Mouse (Mus musculus) liver, embryonic 16.5 days (tissue): ENCODE measurements around the gene Adgrl3. TPM values are rescaled to one million over a fixed set of nuclear protein-coding genes. Genes with fewer than 3 reads are reported as not detected.

Experiments used
- ATAC-seq: fragments of 200-750 bp; cut with Nextera tagmentation; 2 replicates; pipeline ENCODE4 v1.8.0; 2017; ENCODE audit warnings: low read depth, mild to moderate bottlenecking, moderate number of reproducible peaks, moderate library complexity
- H3K27ac ChIP-seq: fragments of 300-500 bp; sonication (generic); 2 replicates; pipeline ENCODE4 v1.5.1; 2014; ENCODE audit warnings: mild to moderate bottlenecking, low read length
- H3K27me3 ChIP-seq: fragments of 300-500 bp; sonication (generic); 2 replicates; pipeline ENCODE4 v1.6.1; 2014; ENCODE audit warnings: low read depth, low read length, mixed read lengths; ENCODE audit not compliant: control insufficient read depth, insufficient read depth
- H3K36me3 ChIP-seq: fragments of 300-500 bp; sonication (generic); 2 replicates; pipeline ENCODE4 v1.6.1; 2014; ENCODE audit warnings: mild to moderate bottlenecking; ENCODE audit not compliant: control insufficient read depth, insufficient read depth
- H3K4me1 ChIP-seq: fragments of 300-500 bp; sonication (generic); 2 replicates; pipeline ENCODE4 v1.6.1; 2014; ENCODE audit warnings: low read depth, low read length, mixed read lengths; ENCODE audit not compliant: control insufficient read depth
- H3K4me2 ChIP-seq: fragments of 300-500 bp; sonication (generic); 2 replicates; pipeline ENCODE4 v1.6.1; 2014; ENCODE audit warnings: low read depth, low read length, mixed read lengths
- H3K4me3 ChIP-seq: fragments of 300-500 bp; sonication (generic); 2 replicates; pipeline ENCODE4 v1.5.1; 2014; ENCODE audit warnings: low read depth, mild to moderate bottlenecking, low read length
- H3K9ac ChIP-seq: fragments of 300-500 bp; sonication (generic); 2 replicates; pipeline ENCODE4 v1.6.1; 2014; ENCODE audit warnings: low read depth, low read length
- H3K9me3 ChIP-seq: fragments of 300-500 bp; sonication (generic); replicated peaks from 2 replicates; pipeline ENCODE4 v1.6.1; 2016; ENCODE audit warnings: low read length; ENCODE audit not compliant: control insufficient read depth
- WGBS: fragments of 180-500 bp; shearing (Covaris S2); extraction: QIAGEN DNeasy Blood & Tissue Kit; methylation state at CpG from one replicate; pipeline ENCODE4 v1.1.7; 2014; ENCODE audit not compliant: insufficient replicate concordance; 5-methylcytosine and 5-hydroxymethylcytosine counted together
- polyA plus RNA-seq: library from polyadenylated mRNA; unstranded; fragments of >200 nt; fragmentation: Nextera tagmentation; extraction: Ambion mirVana; gene quantifications from 2 replicates; pipeline ENCODE4 v1.2.1, GENCODE M21; 2015

Gene Adgrl3
- polyA plus RNA-seq, 1 experiment from 2014 or later, result 0.89 TPM

DNA sequence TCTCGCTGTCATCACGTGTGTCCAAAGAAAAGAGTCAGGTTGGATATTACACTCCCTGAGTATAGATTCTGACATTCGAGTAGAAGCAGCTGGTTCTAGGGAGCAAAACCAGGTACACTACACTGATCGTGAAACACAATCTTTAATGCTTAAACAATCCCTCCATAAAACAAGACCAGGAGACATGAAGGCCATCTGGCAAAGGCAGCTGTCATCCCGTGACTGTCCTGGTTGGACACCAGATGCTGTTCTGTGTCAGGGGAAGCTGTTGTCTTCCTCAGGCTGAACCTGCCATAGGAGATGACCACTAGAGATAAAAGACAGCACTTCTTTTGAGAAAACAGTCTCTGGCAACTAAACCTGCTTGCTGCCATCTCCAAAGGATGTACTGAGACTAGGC, 228.8 kb downstream of the Adgrl3 start:
- Histone ChIP-seq H3K9me3 (no peaks in the 10 kb centered on the region), H3K4me3 (no peak overlapping the region), H3K4me2 (no peak overlapping the region), H3K27me3 (no peaks in the 10 kb centered on the region), H3K9ac (no peak overlapping the region), H3K27ac (no peak overlapping the region), H3K36me3 (no peaks in the 10 kb centered on the region), H3K4me1 (no peaks in the 10 kb centered on the region)
- WGBS, result 62% methylated on average over 5 of the region's 5 CpGs
- ATAC-seq, result no peak

DNA sequence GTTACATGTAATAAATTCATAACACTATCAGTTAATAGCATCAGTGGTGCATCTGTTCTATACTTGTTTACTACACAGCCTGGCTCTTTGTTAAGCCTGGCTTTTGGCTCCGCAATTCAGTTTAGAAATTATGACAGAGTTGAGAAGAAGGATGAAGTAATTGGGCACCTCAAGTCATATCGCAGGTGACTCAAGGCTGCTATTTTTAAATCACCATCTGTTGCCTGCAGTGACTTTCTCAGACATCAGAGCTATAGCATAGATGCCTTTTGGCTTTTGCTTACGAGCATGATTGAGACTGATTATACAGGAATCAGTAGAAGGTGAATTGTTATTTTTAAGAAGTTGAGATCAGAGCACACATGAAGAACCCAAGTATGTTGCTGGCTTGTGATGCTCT, 236.2 kb downstream of the Adgrl3 start:
- Histone ChIP-seq H3K27ac (no peak overlapping the region), H3K9me3 (no peaks in the 10 kb centered on the region), H3K27me3 (no peaks in the 10 kb centered on the region), H3K4me3 (no peak overlapping the region), H3K9ac (no peak overlapping the region), H3K4me2 (no peak overlapping the region), H3K4me1 (no peaks in the 10 kb centered on the region), H3K36me3 (no peaks in the 10 kb centered on the region)
- no peak for ATAC-seq
- WGBS, result 55% methylated on average over 3 of the region's 3 CpGs

- H3K4me1 ChIP-seq, result no peaks in the 10 kb centered on the region
- no peak overlapping the region for H3K4me2 ChIP-seq
- no peak overlapping the region for H3K4me3 ChIP-seq
- ATAC-seq, result no peak
- no peak overlapping the region for H3K9ac ChIP-seq
- no peaks in the 10 kb centered on the region for H3K27me3 ChIP-seq
- no peaks in the 10 kb centered on the region for H3K9me3 ChIP-seq
- no peaks in the 10 kb centered on the region for H3K36me3 ChIP-seq
- 55% methylated on average over 3 of the region's 3 CpGs for WGBS
- no peak overlapping the region for H3K27ac ChIP-seq
Measured at GRCm38 (mm10) chr5:81269689-81270088, 249.8 kb downstream of the Adgrl3 start.

GRCm38 (mm10) chr5:81275346-81276047, 255.6 kb downstream of the Adgrl3 start:
- ATAC-seq, result no peak
- 48% methylated on average over 6 of the region's 6 CpGs for WGBS

DNA sequence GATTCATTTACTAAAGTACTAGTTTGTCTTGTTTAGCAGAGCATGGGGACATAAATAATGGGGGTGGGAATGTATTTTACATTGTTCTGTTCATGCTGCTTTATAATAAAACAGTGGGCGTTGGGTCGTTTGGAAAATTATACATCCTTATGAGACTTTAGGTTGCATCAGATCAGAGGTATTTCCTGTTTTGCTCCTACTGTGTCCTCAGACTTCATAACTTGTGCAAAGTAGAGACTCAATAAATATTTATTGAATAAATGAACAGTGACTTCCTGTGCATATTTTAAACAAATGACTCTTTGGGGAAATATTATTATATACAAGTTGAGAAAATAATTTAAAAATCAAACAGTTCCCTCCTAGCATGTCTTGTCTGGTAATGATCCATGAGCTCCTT, 259.3 kb downstream of the Adgrl3 start:
- Histone ChIP-seq H3K9me3 (no peaks in the 10 kb centered on the region), H3K27me3 (no peaks in the 10 kb centered on the region), H3K36me3 (no peaks in the 10 kb centered on the region), H3K27ac (no peak overlapping the region), H3K9ac (no peak overlapping the region), H3K4me2 (no peak overlapping the region), H3K4me3 (no peak overlapping the region), H3K4me1 (no peaks in the 10 kb centered on the region)
- WGBS, result 49% methylated on average over 2 of the region's 2 CpGs
- ATAC-seq, result no peak

More at GRCm38 (mm10) chr5:81275346-81276047, 255.6 kb downstream of the Adgrl3 start:
- Histone ChIP-seq H3K9ac (no peak overlapping the region), H3K4me1 (no peaks in the 10 kb centered on the region), H3K27ac (no peak overlapping the region), H3K27me3 (no peaks in the 10 kb centered on the region), H3K4me2 (no peak overlapping the region), H3K4me3 (no peak overlapping the region), H3K9me3 (no peaks in the 10 kb centered on the region), H3K36me3 (no peaks in the 10 kb centered on the region)

GRCm38 (mm10) chr5:81285643-81286042, 265.7 kb downstream of the Adgrl3 start:
- Histone ChIP-seq H3K27me3 (no peaks in the 10 kb centered on the region), H3K27ac (no peak overlapping the region), H3K4me1 (no peaks in the 10 kb centered on the region), H3K9me3 (no peaks in the 10 kb centered on the region), H3K4me2 (no peak overlapping the region), H3K4me3 (no peak overlapping the region), H3K9ac (no peak overlapping the region), H3K36me3 (no peaks in the 10 kb centered on the region)
- ATAC-seq, result no peak
- 36% methylated on average over 1 of the region's 1 CpGs for WGBS

DNA sequence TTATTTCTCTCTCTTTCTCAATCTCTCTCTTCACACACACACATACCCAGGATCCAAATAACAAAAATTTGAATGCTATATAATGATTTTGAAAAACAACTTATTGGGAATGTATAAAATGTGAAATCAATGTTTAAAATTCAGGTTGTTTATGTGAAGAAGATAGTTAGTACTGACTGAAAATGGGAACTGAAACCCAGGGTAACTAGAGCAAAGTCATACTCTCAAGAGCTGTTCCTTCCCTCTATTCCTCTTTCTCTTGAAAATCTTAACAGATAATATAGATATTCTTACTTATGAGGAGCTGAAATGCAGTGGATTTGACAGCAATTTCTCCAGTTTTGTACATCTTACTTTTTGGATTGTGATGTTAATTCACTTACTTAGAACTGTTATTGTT, 281.9 kb downstream of the Adgrl3 start:
- Histone ChIP-seq H3K27ac (no peak overlapping the region), H3K4me2 (no peak overlapping the region), H3K4me3 (no peak overlapping the region), H3K4me1 (no peaks in the 10 kb centered on the region), H3K36me3 (no peaks in the 10 kb centered on the region), H3K27me3 (no peaks in the 10 kb centered on the region), H3K9me3 (no peaks in the 10 kb centered on the region), H3K9ac (no peak overlapping the region)
- ATAC-seq, result no peak

GRCm38 (mm10) chr5:81317406-81318112, 297.6 kb downstream of the Adgrl3 start:
- Histone ChIP-seq H3K9ac (no peak overlapping the region), H3K4me2 (no peak overlapping the region), H3K4me3 (no peak overlapping the region), H3K9me3 (no peaks in the 10 kb centered on the region), H3K27me3 (no peaks in the 10 kb centered on the region), H3K27ac (no peak overlapping the region), H3K4me1 (no peaks in the 10 kb centered on the region), H3K36me3 (no peaks in the 10 kb centered on the region)
- no peak for ATAC-seq
- WGBS, result 74% methylated on average over 3 of the region's 3 CpGs

DNA sequence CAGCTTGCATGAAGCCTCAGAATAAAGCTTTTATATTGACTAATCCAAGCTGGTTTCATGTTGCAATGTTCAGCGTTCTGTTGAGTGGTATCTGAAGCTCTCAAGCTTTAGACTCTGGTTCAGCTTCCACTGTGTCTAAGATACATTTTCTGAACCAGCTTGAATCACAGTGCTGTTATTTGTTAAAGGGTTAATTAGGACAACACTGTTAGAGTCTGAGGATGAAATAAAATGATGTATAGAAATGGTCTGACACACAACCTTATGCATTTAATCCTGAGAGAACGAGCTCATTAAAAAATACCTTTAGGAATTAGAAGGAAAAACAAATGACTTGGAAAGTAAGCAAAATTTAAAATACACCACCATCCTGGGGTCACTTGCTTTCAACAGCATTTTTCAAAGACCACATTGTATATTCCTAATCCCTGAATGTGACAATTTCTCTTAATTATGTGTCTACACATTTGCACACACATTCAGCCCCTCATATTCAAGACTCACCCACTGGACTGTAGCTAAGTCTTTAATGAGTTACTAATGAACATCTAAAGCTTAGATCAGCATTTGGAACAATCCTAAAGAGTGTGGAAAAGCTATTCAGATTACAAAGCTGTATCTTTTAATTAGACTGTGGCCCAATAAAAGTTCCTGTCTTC, 301.5 kb downstream of the Adgrl3 start:
- no peaks in the 10 kb centered on the region for H3K4me1 ChIP-seq
- no peak for ATAC-seq
- H3K4me3 ChIP-seq, result no peak overlapping the region
- H3K9me3 ChIP-seq, result no peaks in the 10 kb centered on the region
- H3K27ac ChIP-seq, result no peak overlapping the region
- no peak overlapping the region for H3K9ac ChIP-seq
- no peaks in the 10 kb centered on the region for H3K27me3 ChIP-seq
- no peak overlapping the region for H3K4me2 ChIP-seq
- no peaks in the 10 kb centered on the region for H3K36me3 ChIP-seq
- WGBS, result 60% methylated on average over 2 of the region's 2 CpGs
